Mouse (Mus musculus): Measurements from ENCODE around the gene Cdc42bpb.

DNA sequence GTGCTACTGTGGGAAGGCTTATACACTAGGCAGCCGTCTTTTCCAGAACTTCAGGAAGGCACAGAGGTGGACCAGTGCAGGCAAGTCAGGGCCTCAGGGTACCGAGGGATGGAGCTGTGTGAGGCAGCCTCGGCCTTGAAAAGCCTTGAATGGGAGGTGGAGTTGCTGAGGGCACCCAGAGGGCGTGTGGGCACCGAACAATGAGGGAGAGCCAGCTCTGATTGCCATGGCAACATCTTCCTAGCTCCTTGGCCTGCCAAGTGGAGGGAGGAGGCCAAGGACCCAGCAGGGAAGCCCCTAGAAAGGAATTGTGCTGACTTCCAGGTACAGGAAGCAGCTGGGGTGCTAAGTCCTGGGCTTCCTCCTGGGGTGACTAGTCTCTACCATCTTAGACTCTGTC lies 32.1 kb upstream of the Cdc42bpb start:
- TF ChIP-seq POLR2A (IDR thresholded peaks at IDR 0.05; ENCODE audit: borderline replicate concordance, extremely low read depth, insufficient read depth, insufficient read length, poor library complexity, severe bottlenecking) = no peak
- TF ChIP-seq CTCF (IDR thresholded peaks at IDR 0.05; ENCODE audit: borderline replicate concordance, extremely low read depth, insufficient read depth, insufficient read length) = no peak

All from brain, embryonic 14.5 days (tissue).